10 mouse cellular contexts compared by ENCODE assay signal in genomic region chr7:38224577-38225369, GRCm38 (mm10). TPM values are rescaled to one million over a fixed set of nuclear protein-coding genes. Genes with fewer than 3 reads are reported as not detected.
A peak's percentile ranks its signal among the peaks of the same experiment; 100 is the strongest.
DNase-seq lines count a peak whose midpoint lies in the region; ATAC-seq lines count a peak whose summit lies in the region.
"Had no signal": no experiment of that assay in that cellular context is flagged by ENCODE, and none has a peak within 500 bp of the region (broad histone marks: within the 10 kb centered on the region; RNA-seq: fewer than 3 reads in every experiment).

No protein-coding gene starts in this region.

- 63% methylated on average over 13 of the region's 13 CpGs for WGBS in heart, embryonic 13.5 days
- 85% methylated on average over 13 of the region's 13 CpGs for WGBS in hindbrain, embryonic 12.5 days

- H3K27me3 ChIP-seq in heart, embryonic 13.5 days (replicated peaks) = peaks cover 13% of the 10 kb centered on the region
- H3K27me3 ChIP-seq in hindbrain, embryonic 12.5 days = peaks cover 1% of the 10 kb centered on the region; the same call in 1 of the 2 replicates

- H3K4me1 ChIP-seq in heart, embryonic 13.5 days = peaks cover 33% of the 10 kb centered on the region
- peaks cover 7% of the 10 kb centered on the region; the same call in 1 of the 2 replicates for H3K4me1 ChIP-seq in hindbrain, embryonic 12.5 days

- H3K36me3 ChIP-seq in heart, embryonic 13.5 days = peaks cover 22% of the 10 kb centered on the region
- no peaks in the 10 kb centered on the region for H3K36me3 ChIP-seq in hindbrain, embryonic 12.5 days
- H3K36me3 ChIP-seq: neural tube, embryonic 13.5 days had no signal

- no peaks in the 10 kb centered on the region for H3K9me3 ChIP-seq in heart, embryonic 13.5 days
- H3K9me3 ChIP-seq in hindbrain, embryonic 12.5 days (replicated peaks) = no peaks in the 10 kb centered on the region
- H3K9me3 ChIP-seq: embryonic facial prominence, embryonic 12.5 days; neural tube, embryonic 13.5 days had no signal

- no peak overlapping the region for H3K4me3 ChIP-seq in heart, embryonic 13.5 days
- H3K4me3 ChIP-seq in hindbrain, embryonic 12.5 days = no peak overlapping the region
- H3K4me3 ChIP-seq: embryonic facial prominence, embryonic 12.5 days; neural tube, embryonic 13.5 days had no signal

- H3K9ac ChIP-seq in heart, embryonic 13.5 days = 0 out of 2 replicates have a peak overlapping the region, but pooled peaks have one; percentile 16
- no peak overlapping the region for H3K9ac ChIP-seq in hindbrain, embryonic 12.5 days
- H3K9ac ChIP-seq: embryonic facial prominence, embryonic 12.5 days; neural tube, embryonic 13.5 days had no signal

- intact Hi-C loops in left cerebral cortex, postnatal 4 days (cut with DNase I) = no loop called here

- H3K27ac ChIP-seq in heart, embryonic 13.5 days (replicated peaks) = peak overlapping the region; percentile 66
- no peak overlapping the region for H3K27ac ChIP-seq in hindbrain, embryonic 12.5 days
- H3K27ac ChIP-seq: embryonic facial prominence, embryonic 12.5 days; neural tube, embryonic 13.5 days had no signal

- ATAC-seq in heart, embryonic 13.5 days (ENCODE audit: extremely low read depth, insufficient number of reproducible peaks, low FRiP score, low TSS enrichment) = no peak
- no peak for ATAC-seq in hindbrain, embryonic 12.5 days (ENCODE audit: low FRiP score)

- peak; percentile 20 for DNase-seq in lung, postnatal 25 days (ENCODE audit: low spot score)
- no peak for DNase-seq in lung, postnatal 14 days
- DNase-seq in cerebellum, adult 11-12 months = peak; percentile 93
- DNase-seq in thymus, postnatal 25 days = peak; percentile 62
- no peak for DNase-seq in left cerebral cortex, postnatal 4 days
- DNase-seq: lung, adult 2 months had no signal

- H3K4me2 ChIP-seq in heart, embryonic 13.5 days = peak overlapping the region; percentile 34
- no peak overlapping the region for H3K4me2 ChIP-seq in hindbrain, embryonic 12.5 days (replicated peaks)
- H3K4me2 ChIP-seq: embryonic facial prominence, embryonic 12.5 days; neural tube, embryonic 13.5 days had no signal

RNA-seq across cellular contexts. Expression of gene Plekhf1, which starts 3.0 kb away (rescaled TPM):
- polyA plus RNA-seq in heart, embryonic 13.5 days (2015; fragmentation: Nextera tagmentation; extraction: Ambion mirVana) = 2.2 and 2.7 TPM in 2 replicates
- 1.8 and 2.1 TPM in 2 replicates for polyA plus RNA-seq in hindbrain, embryonic 12.5 days (2016; fragmentation: Nextera tagmentation; extraction: Ambion mirVana)
- total RNA-seq in left cerebral cortex, postnatal 4 days (2021) = under 1 TPM; 0.38 to 0.44 TPM

RNA-seq across cellular contexts. Expression of gene 1600014C10Rik, which starts 41.8 kb away (rescaled TPM):
- 11.9 and 12.4 TPM in 2 replicates for polyA plus RNA-seq in heart, embryonic 13.5 days (2015; fragmentation: Nextera tagmentation; extraction: Ambion mirVana)
- polyA plus RNA-seq in hindbrain, embryonic 12.5 days (2016; fragmentation: Nextera tagmentation; extraction: Ambion mirVana) = 21.4 and 22.3 TPM in 2 replicates
- total RNA-seq in left cerebral cortex, postnatal 4 days (2021) = 10 to 100 TPM; 15.5 to 16.5 TPM

RNA-seq across cellular contexts. Expression of gene Pop4, which starts 46.5 kb away (rescaled TPM):
- 36.8 and 37.4 TPM in 2 replicates for polyA plus RNA-seq in heart, embryonic 13.5 days (2015; fragmentation: Nextera tagmentation; extraction: Ambion mirVana)
- polyA plus RNA-seq in hindbrain, embryonic 12.5 days (2016; fragmentation: Nextera tagmentation; extraction: Ambion mirVana) = 79.8 and 80.1 TPM in 2 replicates
- 10 to 100 TPM; 43.3 to 44.2 TPM for total RNA-seq in left cerebral cortex, postnatal 4 days (2021)

Comparison
In these comparisons a context has a peak if more than half of its experiments do, and no peak if none do; other contexts are left out.
1. DNase-seq: peak in lung, postnatal 25 days (single experiment), cerebellum, adult 11-12 months (single experiment) and thymus, postnatal 25 days (single experiment); none in lung, postnatal 14 days (single experiment) and left cerebral cortex, postnatal 4 days (single experiment).